Mouse (Mus musculus) central nervous system, embryonic 14 days (tissue): Measurements from ENCODE around the gene Tcf12. TPM values are rescaled to one million over a fixed set of nuclear protein-coding genes. Genes with fewer than 3 reads are reported as not detected.

Experiments used
- polyA plus RNA-seq: library from polyadenylated mRNA; depleted of rRNA; stranded (reverse); fragments of >200 nt; gene quantifications from 2 replicates; pipeline ENCODE4 v1.2.3, GENCODE M21; 2012; rRNA removed

Gene Tcf12
- 127 and 132 TPM in 2 replicates for polyA plus RNA-seq

DNA sequence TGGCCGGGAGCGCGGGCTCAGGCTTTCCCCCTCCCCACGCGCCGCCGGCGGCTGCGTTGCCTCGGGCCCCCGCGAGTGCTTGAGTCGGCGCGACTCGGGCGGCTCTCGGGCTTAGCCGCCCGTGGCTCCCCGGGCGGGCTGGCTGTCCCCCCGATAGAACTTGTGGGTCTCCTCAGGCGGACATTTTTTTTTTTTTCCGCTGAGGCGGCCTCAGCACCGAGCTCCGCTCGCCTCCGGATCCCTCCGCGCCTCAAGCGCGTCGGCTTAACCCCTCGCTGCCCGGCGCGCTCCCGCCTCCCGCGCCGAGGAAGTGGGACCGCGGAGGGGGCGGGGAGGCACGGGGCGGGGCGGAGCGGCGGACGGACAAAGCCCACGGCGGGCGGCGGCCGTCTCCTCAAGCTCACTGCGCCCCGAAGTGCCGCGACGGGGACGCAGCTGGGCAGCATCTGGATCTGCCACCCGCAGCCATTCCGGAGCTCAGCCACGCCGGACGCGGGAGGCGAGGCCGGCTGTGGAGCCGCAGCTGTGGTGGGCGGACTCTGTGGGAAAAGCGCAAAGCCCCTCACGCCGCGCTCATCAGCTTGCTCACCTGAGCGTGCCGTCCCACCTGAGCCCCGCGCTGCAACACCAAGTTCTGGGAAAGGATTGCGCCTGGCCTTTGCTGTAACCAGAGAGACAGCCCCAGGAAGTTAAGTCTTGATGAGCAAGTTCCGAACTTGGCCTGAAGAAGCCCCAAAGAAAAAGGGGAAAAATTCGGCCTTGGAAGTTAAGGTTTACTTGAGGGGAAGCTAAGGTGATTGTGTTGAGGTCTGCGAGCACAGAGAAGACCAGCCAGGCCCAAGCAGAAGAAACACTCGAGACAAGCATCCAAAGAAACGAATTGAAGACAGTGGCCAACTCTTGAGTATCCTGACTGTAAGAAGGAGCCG, at the start of gene Tcf12:
Tcf12 (minus strand) TSS at position 250 of the 929 bp plus-strand sequence.

Other genes starting within 250 kb of the Tcf12 start
- gene Zfp280d, start 163.0 kb upstream of the Tcf12 start, polyA plus RNA-seq = 74.8 and 77.4 TPM in 2 replicates